Mouse (Mus musculus) ES-E14 (cell line): ENCODE results near the gene Stim2.

Experiments used
- CHD2 ChIP-seq: IDR thresholded peaks from 2 replicates; pipeline ENCODE4 v1.6.1; 2014; ENCODE audit warnings: mild to moderate bottlenecking, low read depth, low read length, inconsistent platforms
- MAFK ChIP-seq: IDR thresholded peaks from 2 replicates; pipeline ENCODE4 v1.6.1; 2014; ENCODE audit warnings: mild to moderate bottlenecking, low read depth, low read length, inconsistent platforms; ENCODE audit not compliant: insufficient read depth
- ZNF384 ChIP-seq: IDR thresholded peaks from 2 replicates; pipeline ENCODE4 v1.6.1; 2012; ENCODE audit warnings: low read depth, low read length, inconsistent platforms

DNA sequence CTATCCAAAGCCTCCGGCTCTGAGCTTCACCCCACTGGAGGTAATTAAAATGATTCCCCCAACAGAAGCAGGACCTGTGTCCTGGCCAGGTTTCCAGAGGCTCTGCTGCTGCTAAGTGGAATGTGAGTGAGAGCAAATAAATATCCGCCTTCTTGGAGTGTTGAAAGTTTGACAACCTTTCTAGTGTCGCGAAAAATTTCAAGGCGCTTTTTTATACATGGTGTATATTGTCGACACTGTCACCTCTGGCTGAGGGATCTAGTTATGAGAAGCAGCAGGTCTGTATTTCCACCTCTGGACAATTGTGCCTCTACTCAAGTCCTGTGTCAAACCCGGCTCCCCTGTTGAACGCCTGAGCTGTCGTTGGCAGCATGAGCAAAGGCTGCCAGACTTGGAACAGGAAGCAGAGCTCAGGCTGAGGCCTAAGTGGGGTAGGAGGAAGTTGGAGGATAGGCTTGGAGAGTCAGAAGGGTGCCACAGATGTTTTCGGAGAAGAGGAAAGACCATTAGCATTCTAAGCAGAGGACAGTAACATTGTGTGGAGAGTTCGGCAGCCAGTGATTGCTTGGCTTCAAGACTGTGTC, 158.7 kb downstream of the Stim2 start:
- TF ChIP-seq CHD2: no peak
- TF ChIP-seq MAFK: no peak
- TF ChIP-seq ZNF384: no peak
